Mouse (Mus musculus) kidney, postnatal 4 days (tissue): ENCODE results near the gene Mnat1.
A peak's percentile ranks its signal among the peaks of the same experiment; 100 is the strongest.

Source experiments
- DNase-seq, 2 experiments: peaks; one replicate each; pipeline ENCODE4 v3.0.0; 2021; ENCODE audit warnings: mixed read lengths in 2 of 2

The Mnat1 gene

DNA sequence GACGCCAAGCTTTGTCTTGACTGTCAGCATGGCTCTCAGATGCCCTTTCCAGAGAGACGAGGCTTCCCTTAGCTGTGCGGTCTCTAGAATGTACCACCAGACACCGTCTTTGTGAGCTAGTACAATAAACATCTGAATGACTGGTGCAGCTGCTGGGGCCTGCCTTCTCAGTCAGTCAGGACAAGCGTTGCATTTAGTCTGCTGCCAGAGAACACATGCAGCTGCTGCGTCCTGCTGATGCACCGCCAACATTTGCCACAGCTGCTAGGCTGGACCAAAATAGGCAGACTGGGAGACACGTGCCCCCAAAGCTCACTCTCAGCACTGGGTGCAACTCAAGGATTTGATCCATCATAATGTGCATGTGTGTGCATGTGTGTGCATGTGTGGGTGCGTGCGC, 118.4 kb downstream of the Mnat1 start:
- no peak for DNase-seq

DNA sequence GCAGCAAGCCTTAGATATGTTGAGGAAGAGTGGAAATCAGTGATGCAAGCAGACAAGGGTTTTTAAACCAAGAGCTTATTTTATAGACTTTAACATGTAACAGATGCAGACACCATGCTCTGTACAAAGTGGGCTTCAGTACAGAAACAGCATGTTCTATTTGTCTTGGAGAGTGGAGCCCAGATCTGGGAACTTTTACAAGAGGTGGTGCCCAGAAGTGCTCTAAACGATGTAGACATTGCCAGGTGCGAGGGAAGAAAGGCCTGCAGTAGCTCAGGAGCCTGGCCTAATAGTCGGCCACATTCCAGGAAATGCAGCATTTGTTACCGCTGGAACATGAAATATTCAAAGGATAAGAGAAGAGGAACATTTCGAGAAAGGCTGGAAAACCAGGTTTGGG, 122.2 kb downstream of the Mnat1 start:
- no peak for DNase-seq

DNA sequence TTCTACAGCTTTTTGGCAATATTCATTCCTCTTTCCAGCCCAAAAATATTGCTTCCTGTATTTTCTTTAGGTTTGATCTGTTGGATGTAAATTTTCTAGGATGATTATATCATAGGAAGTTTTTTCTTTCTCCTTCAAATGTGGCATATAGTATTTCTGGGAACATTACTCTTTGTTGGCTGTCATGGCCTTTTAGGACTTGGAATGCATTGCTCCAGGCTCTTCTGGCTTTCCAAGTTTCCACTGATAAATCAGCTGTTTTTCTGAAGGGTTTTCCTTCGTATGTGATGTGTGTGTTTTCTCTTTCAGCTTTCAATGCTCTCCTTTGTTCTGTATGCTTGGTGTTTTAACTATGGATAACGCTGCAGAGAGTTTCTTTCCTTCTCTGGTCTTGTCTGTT, 131.5 kb downstream of the Mnat1 start:
- no peak for DNase-seq

DNA sequence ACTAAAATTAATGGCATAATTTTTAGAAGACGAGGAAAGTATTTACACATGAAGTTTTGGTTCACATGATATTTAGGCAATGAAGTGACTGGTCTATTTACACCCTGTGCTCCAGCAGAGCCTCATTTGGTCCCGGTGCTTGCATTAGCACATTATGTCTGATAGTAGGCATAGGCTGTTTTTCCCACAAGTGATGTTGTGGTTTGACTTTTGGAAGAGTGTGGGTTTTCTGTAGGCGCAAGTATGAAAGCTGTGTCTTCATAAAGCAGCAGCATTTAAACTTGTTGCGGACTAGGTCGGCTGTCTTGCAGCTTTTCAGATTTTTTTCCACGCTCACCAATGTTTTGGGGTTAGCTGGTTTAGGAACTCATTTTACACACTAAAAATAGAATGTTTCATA, 135.8 kb downstream of the Mnat1 start:
- DNase-seq = no peak

DNA sequence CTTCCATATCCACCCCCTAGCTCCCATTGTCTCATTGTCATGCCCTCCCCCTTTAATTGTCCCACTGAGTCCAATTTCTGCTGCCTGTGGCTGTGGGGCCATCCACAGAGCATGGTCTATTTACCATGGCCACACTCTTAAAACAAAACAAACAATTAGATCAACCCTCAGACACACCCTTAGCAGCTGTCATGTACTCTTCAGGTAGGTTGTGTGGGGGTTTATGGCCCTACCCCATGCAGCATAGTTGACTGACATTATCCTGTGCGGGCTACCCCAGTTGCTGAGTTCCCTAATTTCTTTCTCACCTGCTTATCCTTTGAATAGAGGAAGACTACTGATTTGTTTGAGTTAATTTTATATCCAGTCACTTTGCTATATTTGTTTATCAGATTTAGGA, 136.8 kb downstream of the Mnat1 start:
- DNase-seq = no peak

DNA sequence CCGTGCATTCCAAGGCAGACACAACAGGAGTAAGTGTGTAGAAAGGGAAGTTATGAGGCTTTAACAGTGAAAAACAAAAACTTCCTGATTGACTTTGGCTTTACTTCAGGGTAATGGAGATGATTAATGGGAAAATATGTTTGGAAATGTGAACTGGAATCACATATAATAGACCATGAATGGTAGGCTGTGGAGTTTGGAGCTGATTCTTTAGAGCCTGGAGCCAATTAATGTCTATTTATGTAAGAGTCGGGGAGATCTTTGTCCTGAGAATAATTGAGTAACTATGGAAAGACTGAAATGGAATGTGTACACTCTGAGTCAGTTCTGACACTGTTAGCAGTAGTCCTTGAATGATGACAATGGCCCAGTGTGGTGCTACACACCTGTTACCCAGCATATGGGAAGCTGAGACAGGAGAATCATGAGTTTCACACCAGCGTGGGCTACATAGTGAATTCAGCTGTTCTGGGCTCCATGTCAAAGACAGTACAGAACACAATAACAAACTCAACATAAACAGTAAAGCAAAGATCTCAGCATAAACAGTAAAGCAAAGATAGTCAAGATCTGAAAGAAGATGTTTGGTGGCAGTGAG, 142.0 kb downstream of the Mnat1 start:
- no peak for DNase-seq

DNA sequence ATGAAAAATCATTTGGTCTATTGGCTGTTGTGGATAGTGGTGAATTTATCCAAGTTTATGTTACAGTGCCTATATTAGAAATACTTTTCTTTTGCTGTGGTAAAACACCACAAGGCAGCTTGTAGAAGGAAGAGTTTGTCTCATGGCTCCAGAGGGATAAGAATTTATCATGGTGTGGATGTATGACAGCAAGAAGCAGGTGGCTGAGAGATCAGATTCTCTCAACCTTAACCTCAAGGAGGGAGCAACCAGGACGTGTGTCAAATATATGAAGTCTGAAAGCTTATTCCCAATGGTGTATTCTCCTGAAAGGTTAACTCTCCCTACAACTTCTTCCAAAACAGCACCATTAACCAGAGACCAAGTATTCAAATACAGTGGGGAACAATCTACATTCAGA, 143.1 kb downstream of the Mnat1 start:
- no peak for DNase-seq

DNA sequence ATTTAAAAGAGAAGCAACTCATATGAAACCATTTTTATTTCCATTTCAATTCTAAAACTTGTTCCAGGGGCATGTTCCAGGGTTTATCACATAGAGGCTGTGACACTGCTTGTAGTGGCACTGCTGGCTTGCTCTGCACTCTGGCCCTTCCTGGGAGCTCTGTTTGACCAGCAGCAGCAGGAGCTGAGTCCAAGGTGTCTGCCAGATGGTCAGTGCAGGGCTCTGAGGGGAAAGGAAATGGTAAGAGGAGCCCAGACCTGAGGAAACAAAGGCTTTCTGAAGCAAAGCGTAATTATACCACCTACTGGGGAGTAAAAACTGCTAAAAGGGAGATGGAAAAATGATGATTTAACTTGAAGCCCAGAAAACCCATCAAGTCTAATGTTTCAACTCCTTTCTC, 145.0 kb downstream of the Mnat1 start:
- DNase-seq = no peak

DNA sequence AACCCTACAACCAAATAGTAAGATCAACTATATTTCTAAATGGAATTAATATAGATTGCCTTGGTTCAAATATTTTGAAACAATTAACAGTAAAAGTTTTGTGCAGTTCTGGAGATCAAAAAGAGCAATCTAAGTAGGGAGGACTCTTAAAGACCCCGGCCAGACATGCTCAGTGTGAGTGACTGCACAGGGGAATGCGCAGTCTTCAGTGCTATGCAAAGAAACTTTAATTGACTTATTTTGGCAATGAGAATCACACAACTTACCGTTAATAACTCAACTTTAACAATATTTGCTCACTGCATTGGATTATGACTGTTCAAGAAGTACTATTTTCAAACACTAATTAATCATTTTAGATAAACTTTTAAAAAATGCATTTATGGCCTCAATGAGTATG, 146.0 kb downstream of the Mnat1 start:
- DNase-seq = no peak

DNA sequence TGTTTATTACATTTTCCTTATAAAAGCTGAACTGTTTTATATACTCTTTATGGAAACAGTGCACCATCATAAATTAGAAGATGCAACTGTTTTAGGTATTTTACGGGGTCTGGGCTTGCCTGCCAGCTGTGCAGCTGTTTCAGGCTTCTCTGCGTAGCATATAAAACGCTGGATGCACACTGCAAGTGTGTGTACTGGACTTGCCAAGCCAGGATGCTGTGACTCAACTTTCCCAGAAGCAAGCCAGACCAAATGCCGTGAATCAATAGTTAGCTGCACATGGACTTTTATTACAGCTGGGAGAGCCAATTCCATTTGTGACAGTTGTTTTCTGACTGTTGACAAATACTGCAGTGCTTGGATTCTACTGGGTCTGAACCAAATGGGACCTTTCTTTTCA, 146.4 kb downstream of the Mnat1 start:
- peak; percentile 57 to 60 for DNase-seq

DNA sequence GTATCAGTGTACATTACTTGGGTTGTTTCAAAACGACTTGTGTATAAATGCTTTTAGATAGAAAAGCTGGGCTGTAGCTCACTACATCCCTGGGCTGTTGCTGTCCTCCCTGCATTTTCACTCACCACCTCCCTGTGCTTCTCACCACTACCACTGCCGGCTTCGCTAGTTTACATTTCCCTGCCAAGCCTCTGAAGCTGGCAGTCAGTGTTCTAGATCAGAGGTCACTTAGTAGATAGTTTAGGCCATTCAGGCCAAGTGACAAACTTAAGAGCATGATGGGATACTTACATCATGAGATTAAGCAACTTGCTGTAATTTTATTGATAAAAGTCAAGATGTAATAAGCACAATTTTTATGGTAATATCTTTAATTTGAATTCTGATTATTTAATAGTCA, 151.4 kb downstream of the Mnat1 start:
- DNase-seq = no peak

DNA sequence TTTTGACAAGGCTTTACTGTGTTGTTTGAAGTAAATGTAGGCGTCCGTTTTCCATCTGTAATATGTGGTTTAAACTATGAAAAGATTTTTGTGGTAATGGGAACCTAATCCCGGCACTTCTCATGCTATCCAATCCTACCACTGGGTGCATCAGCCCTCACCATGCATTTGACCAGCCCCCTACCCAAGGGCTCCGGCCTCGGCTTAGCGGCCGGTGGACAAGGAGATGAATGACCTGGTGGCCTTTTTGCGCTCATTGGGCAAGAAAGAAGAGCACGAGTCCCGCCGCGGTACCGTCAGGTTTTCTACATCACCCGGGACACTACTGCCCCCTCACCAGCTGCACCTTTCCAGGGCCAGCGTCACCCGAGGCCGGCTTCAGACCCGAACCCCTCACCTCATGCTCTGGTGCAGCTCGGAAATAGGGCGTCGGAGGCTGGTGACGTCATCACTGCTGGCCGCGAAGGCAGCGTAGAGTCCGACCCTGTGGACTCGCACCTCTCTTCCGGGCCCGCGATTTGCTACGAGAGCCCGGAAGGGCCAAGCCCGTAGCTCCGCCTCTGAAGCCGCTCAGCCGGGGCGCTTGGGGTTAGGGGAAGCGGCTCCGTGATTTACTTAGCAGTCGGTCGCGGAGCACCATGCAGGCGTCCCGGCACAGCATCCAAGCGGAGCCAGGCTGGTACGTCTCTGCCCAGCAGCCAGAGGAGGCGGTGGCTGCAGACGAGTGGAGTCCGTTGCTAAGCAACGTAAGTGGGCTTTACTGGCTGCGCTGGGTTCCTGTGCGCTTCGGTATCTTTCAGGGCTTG, 163.0 kb downstream of the Mnat1 start, which contains the start of the genes Trmt5 and Slc38a6:
TSS of gene Trmt5 (minus strand) at position 424 of the 806 bp plus-strand sequence.
TSS of gene Slc38a6 (plus strand) at position 493 of the 806 bp plus-strand sequence.
- DNase-seq = peak; percentile 94 to 96

DNA sequence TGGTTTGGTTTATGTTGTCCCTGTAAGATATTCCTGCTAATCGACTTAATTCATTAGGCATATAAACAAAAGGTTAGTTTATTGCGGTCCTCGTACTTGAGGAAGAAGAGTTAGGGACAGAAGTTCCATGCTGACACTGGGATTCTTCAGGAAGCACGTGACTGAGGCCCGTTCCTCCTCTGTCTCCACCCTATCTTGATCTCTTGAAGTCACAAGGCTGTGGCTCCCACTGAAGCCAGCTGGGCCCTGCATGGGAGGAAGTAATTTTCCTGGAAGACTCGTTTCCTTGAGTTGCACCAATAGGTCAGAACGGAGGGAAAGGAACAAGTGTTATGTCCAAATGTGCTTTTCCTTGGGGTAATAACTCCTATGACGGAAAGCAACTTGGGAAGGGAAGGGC, 164.1 kb downstream of the Mnat1 start:
- peak in 1 of 2 experiments; percentile 51 for DNase-seq

DNA sequence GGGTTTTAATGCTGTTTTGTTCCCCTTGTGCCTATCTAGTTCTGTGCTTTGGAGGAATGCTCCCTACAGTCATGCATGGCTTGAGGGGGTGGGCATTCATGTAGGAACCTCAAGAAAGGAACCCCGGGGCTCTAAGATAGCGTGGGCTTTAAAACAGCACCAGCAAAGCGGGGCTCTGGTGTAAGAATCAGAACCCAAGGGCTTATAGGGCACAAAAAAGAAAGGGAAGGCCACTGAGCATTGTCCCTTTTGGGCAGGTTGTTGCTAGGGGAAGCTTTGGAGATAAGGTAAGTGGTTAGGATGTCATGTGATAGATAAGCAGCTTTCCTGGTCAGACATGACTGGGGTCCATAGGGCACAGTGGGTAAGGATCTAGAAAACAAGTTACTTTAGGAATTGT, 165.1 kb downstream of the Mnat1 start:
- DNase-seq = no peak

DNA sequence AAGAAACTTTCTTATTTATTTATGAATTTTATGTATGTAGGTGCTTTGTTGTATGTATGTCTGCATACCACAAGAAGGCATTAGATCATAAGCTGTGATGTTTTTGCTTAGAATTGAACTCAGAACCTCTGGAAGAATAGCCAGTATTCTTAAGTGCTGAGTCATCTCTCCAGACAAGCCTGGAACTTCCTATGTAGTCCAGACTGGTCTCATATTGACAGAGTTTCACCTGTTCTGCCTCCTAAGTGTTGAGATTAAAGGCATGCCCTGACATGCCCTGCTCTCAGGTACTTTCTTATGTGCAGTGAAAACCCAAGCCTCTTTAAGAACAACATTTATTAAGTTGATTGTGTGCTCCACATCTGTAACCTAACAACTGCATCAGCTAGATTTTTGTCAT, 171.4 kb downstream of the Mnat1 start:
- DNase-seq = no peak

DNA sequence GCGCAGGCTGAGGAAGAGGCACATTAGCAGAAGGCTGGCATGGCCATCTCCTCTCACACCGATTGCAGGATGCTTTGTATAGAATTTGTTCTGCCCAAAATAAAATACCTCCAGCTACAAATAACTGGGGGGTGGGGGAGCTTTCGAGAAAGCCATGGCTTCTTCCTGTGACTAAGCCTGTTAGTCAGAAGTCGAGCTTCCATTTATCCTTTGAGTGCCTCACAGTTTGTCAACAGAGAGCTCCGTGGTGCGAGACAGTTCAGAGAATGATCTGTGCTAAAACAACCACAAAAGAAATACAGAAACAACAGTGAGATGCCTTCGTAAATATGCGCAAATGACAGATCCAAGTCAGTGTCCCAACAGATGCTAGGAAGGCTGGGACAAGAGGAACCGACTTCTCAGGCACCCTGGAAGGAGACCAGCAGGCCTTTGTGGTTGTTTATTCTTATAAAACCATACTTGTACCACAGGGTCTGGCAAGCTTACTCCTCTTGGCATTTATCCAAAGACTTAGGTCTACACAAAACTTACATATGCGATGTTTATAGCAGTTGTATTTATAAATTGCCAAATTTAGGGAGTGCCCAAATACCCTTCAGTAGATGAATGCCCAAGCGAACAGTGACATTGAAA, 172.1 kb downstream of the Mnat1 start:
- no peak for DNase-seq

DNA sequence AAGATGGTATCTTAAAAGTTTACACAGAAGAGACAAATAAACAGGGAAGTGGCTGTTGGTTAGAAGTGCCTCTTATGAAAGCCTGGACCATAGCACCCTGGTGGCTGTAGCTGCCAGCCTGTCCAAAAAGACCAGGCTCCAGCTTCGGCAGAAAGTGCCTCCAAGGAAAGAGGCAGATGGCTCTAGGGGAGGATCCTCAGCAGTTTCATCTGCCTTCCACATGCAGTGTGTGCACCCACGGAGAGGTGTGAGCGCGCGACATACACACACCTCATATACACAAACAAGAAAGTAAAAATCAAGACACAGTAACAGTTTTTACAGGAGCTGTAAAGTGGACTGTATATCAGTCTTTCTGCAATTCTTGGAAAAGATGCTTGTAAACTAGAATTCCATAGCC, 175.1 kb downstream of the Mnat1 start:
- no peak for DNase-seq

DNA sequence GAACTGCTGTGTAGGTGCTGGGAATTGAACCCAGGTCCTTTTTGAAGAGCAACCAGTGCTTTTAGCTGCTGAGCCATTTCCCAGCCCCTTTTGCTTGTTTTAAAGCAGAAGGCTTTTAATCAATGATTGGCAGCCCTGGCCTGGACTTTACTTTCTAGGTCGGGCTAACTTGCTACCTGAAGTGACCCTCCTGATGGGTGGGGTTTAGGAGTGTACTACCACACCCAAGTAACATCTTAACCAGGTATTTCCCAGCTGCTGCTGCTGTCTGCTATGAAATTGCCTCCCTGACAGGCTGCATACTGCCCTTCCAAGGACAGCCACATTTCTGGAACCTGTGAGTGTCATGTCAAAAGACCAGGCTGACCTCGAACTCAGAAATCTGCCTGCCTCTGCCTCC, 177.0 kb downstream of the Mnat1 start:
- DNase-seq = peak; percentile 5 to 27

DNA sequence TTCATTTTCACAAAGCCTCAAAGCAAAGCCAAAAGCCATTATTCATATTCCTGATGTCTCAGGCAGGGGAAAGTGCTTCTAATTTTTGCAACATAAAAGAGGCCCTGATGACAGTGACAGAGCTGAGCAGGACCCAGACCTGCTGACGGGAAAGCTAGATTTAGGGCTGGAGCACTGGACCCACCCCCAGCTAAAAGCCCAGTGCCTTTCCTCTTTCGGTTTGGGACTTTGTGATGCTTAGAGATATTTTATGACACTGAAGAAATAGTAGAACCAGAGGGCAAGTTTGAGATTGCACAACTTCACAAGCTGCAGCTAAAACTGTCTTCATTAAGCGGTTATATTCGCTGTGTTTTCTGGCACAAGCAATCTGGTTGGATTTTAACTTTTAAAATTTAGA, 181.1 kb downstream of the Mnat1 start:
- peak in 1 of 2 experiments; percentile 40 for DNase-seq

DNA sequence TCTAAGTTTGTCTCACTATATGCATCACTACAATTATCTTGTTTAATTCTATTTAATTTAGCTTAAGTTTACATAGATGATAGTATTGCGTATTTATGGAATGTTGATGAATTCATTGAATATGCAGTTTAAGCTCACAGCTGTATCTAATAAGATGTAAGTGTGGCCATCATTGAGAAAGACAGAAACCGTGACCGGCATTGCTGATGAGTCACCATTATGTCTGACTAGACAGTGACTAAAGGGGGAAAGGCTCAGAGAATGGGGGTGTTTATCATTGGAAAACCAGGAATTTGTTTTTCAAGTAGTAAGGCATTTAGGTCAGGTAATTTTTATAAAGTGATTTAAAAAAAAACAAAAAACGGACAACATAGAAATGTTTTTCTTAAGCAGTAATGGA, 184.2 kb downstream of the Mnat1 start:
- DNase-seq = no peak

DNA sequence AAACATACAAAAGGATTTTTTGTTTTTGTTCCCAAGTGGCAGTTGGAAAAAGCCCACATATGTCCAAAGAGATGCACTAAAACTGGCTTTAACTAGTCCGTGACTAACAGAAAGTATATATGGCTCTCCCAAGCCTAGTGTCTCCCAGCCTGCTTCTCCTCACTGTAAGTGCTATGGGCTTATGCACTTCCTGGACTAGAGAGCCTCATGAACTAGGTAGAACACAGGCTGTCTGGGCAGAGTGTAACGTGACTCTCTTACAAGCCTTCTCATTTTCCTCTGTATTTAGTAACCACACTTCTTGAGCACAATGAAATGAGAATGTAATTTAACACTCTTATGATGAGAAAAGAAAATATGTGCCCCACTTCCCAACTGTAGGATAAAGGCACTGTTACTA, 185.2 kb downstream of the Mnat1 start:
- no peak for DNase-seq

DNA sequence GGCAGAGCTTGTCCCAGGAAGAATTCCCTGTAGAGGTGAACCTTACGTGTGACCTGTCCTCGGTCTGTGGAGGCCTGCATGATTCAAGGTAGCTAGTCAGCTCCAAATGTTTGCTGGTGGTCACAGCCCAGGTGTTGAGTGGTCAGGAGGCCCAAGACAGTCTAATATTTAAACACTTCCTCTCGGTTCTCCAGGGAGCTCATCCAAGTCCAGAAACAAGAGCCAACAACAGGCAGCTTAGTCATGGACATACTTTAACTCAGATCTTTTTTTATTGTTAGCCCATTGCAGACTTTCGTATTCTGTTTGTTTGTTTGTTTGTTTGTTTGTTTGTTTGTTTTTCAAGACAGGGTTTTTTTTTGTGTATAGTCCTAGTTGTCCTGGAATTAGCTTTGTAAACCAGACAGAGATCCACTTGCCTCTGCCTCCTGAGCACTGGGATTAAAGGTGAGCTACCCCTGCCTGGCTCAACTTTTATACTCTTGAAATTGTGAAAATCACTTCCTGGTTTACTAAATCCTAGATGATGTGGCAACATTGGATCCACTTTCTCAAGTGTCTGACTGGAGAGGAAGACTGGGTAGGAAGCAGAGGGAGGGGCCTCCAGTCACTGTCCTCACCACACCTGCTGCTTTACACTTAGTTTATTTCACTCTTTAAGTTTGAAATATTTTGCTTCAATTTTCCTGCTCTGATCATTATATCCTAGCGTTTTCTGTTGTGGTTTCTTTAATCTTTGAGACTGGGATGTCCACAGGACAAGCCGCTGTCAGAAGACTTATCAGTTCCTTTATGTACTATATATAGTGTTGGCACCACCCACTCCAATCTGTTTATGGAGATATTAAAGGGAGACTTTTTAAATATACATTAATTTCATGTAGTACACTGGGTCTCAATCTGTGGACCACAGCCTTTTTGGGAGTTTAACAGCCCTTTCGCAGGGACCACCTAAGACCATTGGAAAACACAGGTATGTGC, 194.5 kb downstream of the Mnat1 start:
- DNase-seq = no peak
